Mouse (Mus musculus) fat pad, adult 2 months (tissue): Measurements from ENCODE around the gene Snrnp70.

Experiments used
- DNase-seq: peaks from one replicate; pipeline ENCODE4 v3.0.0-alpha.2; 2011; ENCODE audit warnings: low read depth, low spot score; ENCODE audit errors: extremely low read depth

The Snrnp70 gene

DNA sequence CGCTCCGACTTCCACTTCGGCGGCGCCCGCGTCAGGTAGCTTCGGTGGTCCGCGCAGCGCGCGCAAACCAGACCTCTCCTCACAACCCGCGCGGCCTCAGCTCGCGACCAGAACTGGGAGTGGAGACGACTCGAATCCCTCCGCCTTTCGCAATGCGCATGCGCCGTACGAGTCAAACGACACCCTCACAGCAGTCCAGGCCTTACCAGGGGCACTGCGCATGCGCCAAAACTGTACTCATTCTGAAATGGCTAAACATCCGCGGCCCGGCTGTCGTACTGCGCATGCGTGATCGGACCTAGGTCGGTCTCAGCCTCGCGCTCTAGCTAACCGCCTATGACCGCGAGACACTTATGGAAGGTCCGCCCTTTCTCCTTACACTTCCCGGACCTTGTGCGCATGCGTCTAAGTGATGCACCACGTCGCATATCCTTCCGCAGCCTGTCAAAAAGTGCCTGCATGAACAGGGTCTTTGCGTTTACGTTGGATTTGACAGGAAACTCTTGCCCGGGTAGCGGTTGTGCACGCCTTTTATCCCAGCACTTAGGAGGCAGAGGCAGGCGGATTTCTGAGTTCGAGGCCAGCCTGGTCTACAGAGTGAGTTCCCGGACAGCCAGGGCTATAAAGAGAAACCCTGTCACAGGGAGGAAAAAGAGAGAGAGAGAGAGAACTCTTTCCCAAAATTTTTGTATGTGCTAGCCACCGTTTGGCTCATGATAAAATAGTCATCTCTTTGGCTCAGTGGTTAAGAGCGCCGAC lies at the start of gene Snrnp70:
Gene Snrnp70, minus strand, starts transcription at position 165 of the 759 bp plus-strand sequence.
- DNase-seq = peak; percentile 98

- DNase-seq = no peak
Measured at GRCm38 (mm10) chr7:45443526-45444420, 48.2 kb upstream of the Snrnp70 start.

GRCm38 (mm10) chr7:45437521-45438276 lies 42.2 kb upstream of the Snrnp70 start, which contains the start of gene Ruvbl2:
Gene Ruvbl2 (minus strand): TSS chr7:45438096.
- no peak for DNase-seq

- DNase-seq = no peak
Measured at GRCm38 (mm10) chr7:45437046-45437445, 41.5 kb upstream of the Snrnp70 start.

- no peak for DNase-seq
Measured at GRCm38 (mm10) chr7:45436444-45436843, 40.9 kb upstream of the Snrnp70 start.

- no peak for DNase-seq
Measured at GRCm38 (mm10) chr7:45435038-45435437, 39.5 kb upstream of the Snrnp70 start.

GRCm38 (mm10) chr7:45434203-45435015 lies 38.9 kb upstream of the Snrnp70 start, which contains the start of gene Gys1:
Gene Gys1 (plus strand): TSS chr7:45434844.
- peak; percentile 99 for DNase-seq

DNA sequence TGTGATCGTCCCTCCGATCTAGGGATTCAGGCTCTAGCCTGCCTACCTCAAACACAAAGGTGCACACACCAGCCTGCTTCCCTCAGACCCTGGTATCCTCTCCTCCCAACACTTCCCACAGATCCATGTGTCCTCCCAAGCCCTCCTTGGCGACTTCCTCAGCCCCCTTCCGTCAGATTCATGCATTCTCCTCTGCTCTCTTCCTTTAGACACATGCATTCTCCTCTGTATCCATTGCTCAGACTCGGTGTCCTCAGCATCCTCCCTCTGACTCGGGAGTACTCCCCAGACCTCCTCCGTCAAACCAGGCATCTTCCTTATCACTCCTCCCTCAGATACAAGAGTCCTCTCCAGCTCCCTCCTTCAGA lies 38.3 kb upstream of the Snrnp70 start:
- DNase-seq = no peak

DNA sequence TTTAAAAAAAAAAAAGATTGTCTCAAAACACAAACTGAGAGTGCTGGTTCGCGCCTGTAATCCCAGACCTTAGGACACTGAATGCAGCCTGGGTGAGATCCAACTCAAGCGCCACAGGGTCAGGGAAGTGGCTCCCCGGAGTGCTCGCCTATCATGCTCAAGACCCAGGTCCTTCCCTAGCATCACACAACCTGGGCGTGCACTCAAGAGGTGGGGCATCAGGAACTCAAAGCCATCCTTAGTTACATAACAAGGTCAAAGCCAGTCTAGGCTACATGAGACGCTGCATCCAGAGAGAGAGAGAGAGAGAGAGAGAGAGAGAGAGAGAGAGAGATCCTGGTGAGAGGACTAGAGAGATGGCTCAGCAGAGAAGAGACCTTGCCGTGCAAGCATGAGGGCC lies 31.0 kb upstream of the Snrnp70 start:
- no peak for DNase-seq

DNA sequence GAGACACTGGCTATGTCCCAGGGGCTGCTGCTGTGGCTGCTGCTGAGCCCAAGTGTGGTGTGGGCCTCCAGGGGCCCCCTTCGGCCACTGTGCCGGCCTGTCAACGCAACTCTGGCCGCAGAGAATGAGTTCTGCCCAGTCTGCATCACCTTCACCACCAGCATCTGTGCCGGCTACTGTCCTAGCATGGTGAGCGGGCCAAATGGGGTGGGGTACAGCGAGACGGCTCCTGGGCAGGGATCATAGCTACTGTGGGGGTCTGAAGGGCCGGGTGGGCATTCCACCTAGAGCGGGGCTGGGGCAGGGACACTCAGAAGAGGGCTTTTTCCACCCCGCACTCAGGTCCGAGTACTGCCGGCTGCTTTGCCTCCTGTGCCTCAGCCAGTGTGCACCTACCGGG lies 25.7 kb upstream of the Snrnp70 start:
- no peak for DNase-seq

DNA sequence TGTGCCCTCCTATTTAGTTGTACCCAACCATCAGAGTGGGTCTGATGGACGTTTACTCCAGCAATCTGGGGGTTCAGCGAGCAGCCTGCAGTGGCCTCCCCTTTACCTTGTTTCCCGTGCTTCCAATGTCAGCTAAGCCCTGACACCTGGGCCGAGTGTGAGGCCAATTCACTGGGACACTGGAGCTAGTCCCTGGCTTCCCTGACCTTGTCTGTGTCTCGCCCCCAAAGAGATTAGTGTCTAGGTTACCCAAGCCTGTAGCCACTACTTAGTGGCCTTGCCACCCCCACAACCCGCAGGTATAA lies 25.0 kb upstream of the Snrnp70 start, which contains the start of gene Lhb:
Gene Lhb, plus strand, starts transcription at position 206 of the 305 bp plus-strand sequence.
- DNase-seq = no peak

- no peak for DNase-seq
Measured at GRCm38 (mm10) chr7:45419859-45420614, 24.5 kb upstream of the Snrnp70 start.

GRCm38 (mm10) chr7:45417962-45418492 lies 22.5 kb upstream of the Snrnp70 start:
- DNase-seq = no peak

GRCm38 (mm10) chr7:45415636-45416035 lies 20.1 kb upstream of the Snrnp70 start:
- no peak for DNase-seq

- no peak for DNase-seq
Measured at GRCm38 (mm10) chr7:45414740-45415224, 19.2 kb upstream of the Snrnp70 start.

DNA sequence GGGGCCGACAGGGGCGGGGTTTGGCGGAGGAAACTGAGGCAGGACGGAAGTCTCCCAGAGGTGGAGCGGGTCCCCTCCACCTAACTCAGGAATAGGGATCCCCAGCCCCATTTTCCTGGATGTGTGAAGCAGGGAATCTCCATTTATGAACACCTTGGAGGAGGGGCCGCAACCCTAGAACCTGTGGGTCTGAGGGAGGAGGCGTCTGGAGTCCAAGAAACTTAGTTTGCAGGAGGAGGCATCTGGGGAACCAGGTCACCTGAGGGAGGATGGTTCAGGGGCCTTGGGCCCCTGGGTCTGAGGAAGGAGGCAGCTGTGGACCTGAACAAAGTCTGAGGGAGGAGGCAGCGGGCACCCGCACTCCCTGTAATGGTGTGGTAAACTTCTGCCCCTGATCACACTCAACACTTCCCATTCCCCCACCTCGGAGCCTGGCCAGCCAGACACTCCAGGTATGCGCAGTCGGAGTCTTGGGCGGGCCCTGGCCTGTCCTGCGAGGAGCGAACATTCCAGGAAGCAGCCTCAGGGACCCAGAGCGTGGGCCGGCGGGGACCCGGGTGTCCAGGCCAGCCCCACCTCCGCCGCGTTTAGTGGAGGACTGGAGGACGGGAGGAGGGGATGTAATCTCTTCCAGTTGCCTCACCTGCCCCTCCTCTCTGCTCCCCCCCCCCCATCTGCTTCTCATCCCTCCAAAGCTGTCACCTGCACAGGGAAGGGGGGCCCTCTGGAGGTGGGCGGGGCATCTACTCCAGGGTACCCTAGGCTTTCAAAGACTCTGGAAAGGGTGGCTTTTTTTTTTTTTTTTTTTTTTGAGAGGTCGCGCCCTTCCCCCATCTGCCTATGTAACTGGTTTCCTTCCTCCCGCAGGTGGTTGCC lies 18.6 kb upstream of the Snrnp70 start:
- DNase-seq = no peak

GRCm38 (mm10) chr7:45413113-45413863 lies 17.7 kb upstream of the Snrnp70 start, which contains the start of gene Ntf5:
Gene Ntf5 (plus strand): TSS chr7:45413695.
- DNase-seq = no peak

DNA sequence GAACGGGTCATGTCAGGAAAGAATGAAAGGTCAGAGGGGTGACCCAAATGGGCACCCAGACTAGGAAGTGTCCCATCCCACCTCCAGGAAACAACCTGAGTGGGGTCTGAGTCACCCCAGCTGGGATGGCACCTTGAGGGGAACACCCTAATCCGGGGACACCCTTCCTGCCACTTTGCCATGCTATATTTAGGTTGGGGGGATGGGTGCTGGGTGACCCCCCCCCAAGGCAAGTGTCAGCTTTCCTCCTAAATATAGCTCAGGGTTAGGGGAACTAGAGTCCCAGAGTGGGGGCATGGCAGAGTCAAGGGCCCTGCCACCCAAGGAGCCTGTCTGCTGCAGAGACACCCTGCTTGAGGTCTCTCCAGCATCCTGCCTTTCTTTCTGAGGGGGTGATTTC lies 16.9 kb upstream of the Snrnp70 start:
- DNase-seq = no peak
